ENCODE assay signal across 12 mouse cellular contexts in genomic region chr3:51270069-51270817, GRCm38 (mm10). TPM values are rescaled to one million over a fixed set of nuclear protein-coding genes. Genes with fewer than 3 reads are reported as not detected.
A peak's percentile ranks its signal among the peaks of the same experiment; 100 is the strongest.
DNase-seq lines count a peak whose midpoint lies in the region; ATAC-seq and TF ChIP-seq lines count a peak whose summit lies in the region.
"Had no signal": no experiment of that assay in that cellular context is flagged by ENCODE, and none has a peak within 500 bp of the region (broad histone marks: within the 10 kb centered on the region; RNA-seq: fewer than 3 reads in every experiment).

No protein-coding gene starts in this region.

- peak; percentile 45; the same call in 1 of the 2 replicates for ATAC-seq in monocyte, adult 5-6 weeks (replicated peaks; ENCODE audit: insufficient number of reproducible peaks, low FRiP score, low TSS enrichment, poor library complexity, severe bottlenecking)
- no peak for ATAC-seq in hindbrain, embryonic 11.5 days (ENCODE audit: low FRiP score)
- ATAC-seq: forebrain, postnatal 0 days had no signal

- H3K9ac ChIP-seq in CH12.LX (ENCODE audit: insufficient read depth, low read depth): no peak overlapping the region
- H3K9ac ChIP-seq in hindbrain, embryonic 11.5 days (ENCODE audit: low read depth, low read length): no peak overlapping the region
- H3K9ac ChIP-seq: forebrain, postnatal 0 days; limb, embryonic 12.5 days had no signal

- in situ Hi-C loops in CH12.LX (cut with MboI; ENCODE audit: low pct_ligation_motif_present, low pct_unique_long_range_greater_than_20kb, low sequenced_read_pairs): no loop called here

- DNase-seq in heart, adult 11 months: peak; percentile 89
- no peak for DNase-seq in heart, postnatal 4 days
- DNase-seq in CH12.LX (ENCODE audit: extremely low read depth): peak; percentile 46
- DNase-seq in induced T-regulatory cell, adult 2 months (ENCODE audit: low read depth): peak; percentile 71
- DNase-seq in adrenal gland, postnatal 10 days: no peak
- DNase-seq in left cerebral cortex, postnatal 4 days: no peak
- DNase-seq in hindbrain, embryonic 11.5 days (ENCODE audit: low spot score): no peak
- DNase-seq: cerebellum, postnatal 14 days; forebrain, postnatal 0 days; kidney, adult 18-20 months had no signal

- no peak for TF ChIP-seq RAD21 in CH12.LX (IDR thresholded peaks at IDR 0.05; ENCODE audit: low read depth, low read length)

- no peak for TF ChIP-seq POLR2A in CH12.LX (IDR thresholded peaks at IDR 0.05; ENCODE audit: low read depth, low read length)

- H3K9me3 ChIP-seq in CH12.LX (replicated peaks; ENCODE audit: low read length): no peaks in the 10 kb centered on the region
- no peaks in the 10 kb centered on the region for H3K9me3 ChIP-seq in hindbrain, embryonic 11.5 days (ENCODE audit: control insufficient read depth, low read length)
- H3K9me3 ChIP-seq: limb, embryonic 12.5 days had no signal

- peaks cover 67% of the 10 kb centered on the region for H3K79me2 ChIP-seq in CH12.LX (replicated peaks; ENCODE audit: control insufficient read depth, extremely low read depth, insufficient read depth, poor library complexity, severe bottlenecking)

- dilution Hi-C loops in CH12.LX (cut with MboI; ENCODE audit: extremely low pct_ligation_motif_present, extremely low pct_unique_long_range_greater_than_20kb, low sequenced_read_pairs): no loop called here

- 90% methylated on average over 12 of the region's 12 CpGs for WGBS in hindbrain, embryonic 11.5 days

- H3K4me3 ChIP-seq in CH12.LX (replicated peaks in 1 of 3; ENCODE audit: low read depth in 2 of 3, low read length in 2 of 3, poor library complexity in 1 of 3): peak overlapping the region in 1 of 3 experiments; percentile 11
- no peak overlapping the region for H3K4me3 ChIP-seq in hindbrain, embryonic 11.5 days (ENCODE audit: low read depth, low read length)
- H3K4me3 ChIP-seq: limb, embryonic 12.5 days had no signal

- peak overlapping the region; percentile 39 for H3K4me2 ChIP-seq in CH12.LX (ENCODE audit: insufficient read depth, low read depth, poor library complexity, severe bottlenecking)
- no peak overlapping the region for H3K4me2 ChIP-seq in hindbrain, embryonic 11.5 days (replicated peaks; ENCODE audit: low read depth, low read length)
- H3K4me2 ChIP-seq: limb, embryonic 12.5 days had no signal

- H3K27ac ChIP-seq in CH12.LX (ENCODE audit: insufficient read depth, low read depth): peak overlapping the region; percentile 43
- H3K27ac ChIP-seq in hindbrain, embryonic 11.5 days (ENCODE audit: low read depth, low read length): no peak overlapping the region
- H3K27ac ChIP-seq: limb, embryonic 12.5 days had no signal

- peaks cover 14 to 45% of the 10 kb centered on the region in 2 experiments for H3K4me1 ChIP-seq in CH12.LX (ENCODE audit: control insufficient read depth in 1 of 2, insufficient read depth in 2 of 2)
- no peaks in the 10 kb centered on the region for H3K4me1 ChIP-seq in hindbrain, embryonic 11.5 days (replicated peaks; ENCODE audit: control insufficient read depth, insufficient read depth, low read length)

- TF ChIP-seq CTCF in CH12.LX (conservative IDR thresholded peaks at IDR 0.05 in 1 of 2, IDR thresholded peaks at IDR 0.05 in 1 of 2; ENCODE audit: low read depth in 2 of 2, low read length in 2 of 2): no peak

- TF ChIP-seq EP300 in CH12.LX (IDR thresholded peaks at IDR 0.05; ENCODE audit: low read length): no peak; the same call in 1 of the 2 replicates

- H3K36me3 ChIP-seq in CH12.LX (replicated peaks in 1 of 2; ENCODE audit: control insufficient read depth in 1 of 2, insufficient read depth in 1 of 2, low read length in 1 of 2): peaks cover 8 to 24% of the 10 kb centered on the region in 2 experiments
- no peaks in the 10 kb centered on the region for H3K36me3 ChIP-seq in hindbrain, embryonic 11.5 days (ENCODE audit: control insufficient read depth, insufficient read depth, low read length)

- intact Hi-C loops in left cerebral cortex, postnatal 4 days (cut with DNase I): loop anchor here (5.0 kb wide), 1 partner anchor 38 kb away; no protein-coding TSS in a partner anchor

- no peaks in the 10 kb centered on the region for H3K27me3 ChIP-seq in CH12.LX (replicated peaks)
- no peaks in the 10 kb centered on the region for H3K27me3 ChIP-seq in hindbrain, embryonic 11.5 days (ENCODE audit: control insufficient read depth, insufficient read depth, low read length)
- H3K27me3 ChIP-seq: limb, embryonic 12.5 days had no signal

TF ChIP-seq in CH12.LX, 34 proteins besides CTCF, POLR2A, EP300 and RAD21:
- no peak for TF ChIP-seq IRF4 (IDR thresholded peaks at IDR 0.05; ENCODE audit: low read depth, low read length)
- no peak for TF ChIP-seq USF2 (conservative IDR thresholded peaks at IDR 0.05; ENCODE audit: low read depth, low read length)
- TF ChIP-seq SMC3 (IDR thresholded peaks at IDR 0.05; ENCODE audit: low read depth, low read length): no peak
- no peak for TF ChIP-seq ZKSCAN1 (IDR thresholded peaks at IDR 0.05; ENCODE audit: borderline replicate concordance, low read depth, low read length)
- no peak for TF ChIP-seq PAX5 (IDR thresholded peaks at IDR 0.05; ENCODE audit: low read length)
- no peak for TF ChIP-seq KAT2A (IDR thresholded peaks at IDR 0.05; ENCODE audit: insufficient replicate concordance, low read length)
- no peak for TF ChIP-seq ZMIZ1 (IDR thresholded peaks at IDR 0.05; ENCODE audit: low read depth, low read length)
- no peak for TF ChIP-seq ZC3H11A (IDR thresholded peaks at IDR 0.05; ENCODE audit: low read depth, low read length)
- TF ChIP-seq BHLHE40 (IDR thresholded peaks at IDR 0.05; ENCODE audit: low read depth, low read length): 0 out of 2 replicates have a peak, but pooled peaks have one; percentile 38
- 0 out of 2 replicates have a peak, but pooled peaks have one; percentile 25 for TF ChIP-seq ELF1 (IDR thresholded peaks at IDR 0.05; ENCODE audit: low read depth, low read length)
- no peak for TF ChIP-seq MXI1 (IDR thresholded peaks at IDR 0.05; ENCODE audit: low read depth, low read length)
- TF ChIP-seq MAZ (IDR thresholded peaks at IDR 0.05; ENCODE audit: low read depth, low read length): no peak

RNA-seq across cellular contexts. Expression of gene Noct, which starts 46.0 kb away (rescaled TPM):
- 10 to 100 TPM; 27.8 to 31.0 TPM for total RNA-seq in heart, postnatal 4 days (2021)
- total RNA-seq in CH12.LX (2012; rRNA removed) (8.7 and 10.2 TPM in 2 replicates), CH12.LX (2014; rRNA removed) (13.8 and 14.5 TPM in 2 replicates)
- 9.9 and 12.0 TPM in 2 replicates for polyA plus RNA-seq in CH12.LX (2012; ENCODE audit: insufficient read length, low read depth)
- total RNA-seq in monocyte, adult 5-6 weeks (2017): 13.9 to 18.6 TPM (median 17.2 TPM) in 3 replicates
- 10 to 100 TPM; 24.7 to 60.6 TPM for total RNA-seq in adrenal gland, postnatal 10 days (2021)
- total RNA-seq in left cerebral cortex, postnatal 4 days (2021): 10 to 100 TPM; 40.4 to 42.1 TPM
- 12.7 and 15.0 TPM in 2 replicates for polyA plus RNA-seq in hindbrain, embryonic 11.5 days (2014; fragmentation: Nextera tagmentation; extraction: Ambion mirVana)

Comparison
In these comparisons a context has a peak if more than half of its experiments do, and no peak if none do; other contexts are left out.
1. DNase-seq: peak in heart, adult 11 months (single experiment), CH12.LX (single experiment) and induced T-regulatory cell, adult 2 months (single experiment); none in heart, postnatal 4 days (single experiment), adrenal gland, postnatal 10 days (single experiment), left cerebral cortex, postnatal 4 days (single experiment) and hindbrain, embryonic 11.5 days (single experiment).